Mouse (Mus musculus): Measurements from ENCODE around the gene Rnf224.

Rnf224 gene

GRCm38 (mm10) chr2:25195211-25196156 is 41.1 kb downstream of the Rnf224 start:
- DNase-seq (ENCODE audit: low read depth, low spot score) = peak; percentile 71

DNA sequence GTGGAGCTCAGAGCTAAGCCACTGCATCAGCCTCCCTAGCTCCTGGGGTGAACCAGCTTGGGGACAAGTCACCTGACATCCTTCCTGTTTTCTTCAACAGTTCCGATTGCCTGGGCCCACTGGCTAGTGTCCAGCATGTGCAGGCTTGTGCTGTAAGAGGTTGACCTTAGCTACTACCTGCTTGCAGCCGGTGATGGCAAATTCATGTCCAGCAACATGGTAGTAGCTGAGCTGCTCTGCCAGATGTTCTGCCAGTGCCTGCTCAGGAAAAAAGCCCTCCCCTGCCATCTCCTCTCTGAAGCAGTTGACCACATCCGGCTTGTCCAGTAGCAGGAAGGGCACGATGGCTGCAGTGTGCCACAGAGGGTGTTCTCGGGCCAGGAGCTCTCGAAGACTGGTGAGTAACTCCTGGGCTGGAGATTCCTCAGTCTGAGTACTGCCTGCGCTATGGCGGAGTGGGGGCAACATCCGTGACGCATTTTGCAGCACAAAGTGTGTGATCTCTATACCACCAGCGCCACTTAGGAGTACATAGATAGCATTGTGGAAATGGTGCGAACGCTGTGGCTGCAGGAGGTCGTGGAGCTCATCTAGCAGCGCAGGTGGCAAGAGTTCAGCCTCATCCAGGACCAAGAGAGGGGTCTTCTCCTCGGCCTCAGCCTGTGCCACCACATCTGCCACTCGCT is 42.0 kb downstream of the Rnf224 start:
- no peak for DNase-seq (ENCODE audit: low read depth, low spot score)

GRCm38 (mm10) chr2:25194006-25194405 is 42.6 kb downstream of the Rnf224 start:
- DNase-seq (ENCODE audit: low read depth, low spot score) = no peak

DNA sequence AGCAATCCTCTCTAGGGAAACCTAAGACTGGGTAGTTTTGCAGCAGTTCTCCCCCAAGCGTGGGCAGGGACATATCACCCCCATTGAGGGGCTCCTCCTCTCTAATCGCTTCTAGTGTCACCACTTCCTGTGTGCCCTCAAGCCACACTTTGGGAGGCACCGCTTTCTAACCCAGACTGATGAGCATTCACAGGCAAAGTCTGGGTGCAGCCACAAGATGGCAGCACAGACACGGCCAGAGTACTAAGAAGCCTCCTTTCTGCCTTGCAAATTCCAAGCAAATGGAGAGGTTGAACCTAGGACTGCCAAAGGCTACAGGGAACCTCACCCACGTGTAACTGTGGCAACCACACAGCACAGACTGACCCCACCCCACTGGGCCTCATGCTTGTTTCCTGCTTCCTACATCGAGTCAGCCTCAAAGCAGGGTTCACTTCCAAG is 43.2 kb downstream of the Rnf224 start:
- peak; percentile 97 for DNase-seq (ENCODE audit: low read depth, low spot score)

DNA sequence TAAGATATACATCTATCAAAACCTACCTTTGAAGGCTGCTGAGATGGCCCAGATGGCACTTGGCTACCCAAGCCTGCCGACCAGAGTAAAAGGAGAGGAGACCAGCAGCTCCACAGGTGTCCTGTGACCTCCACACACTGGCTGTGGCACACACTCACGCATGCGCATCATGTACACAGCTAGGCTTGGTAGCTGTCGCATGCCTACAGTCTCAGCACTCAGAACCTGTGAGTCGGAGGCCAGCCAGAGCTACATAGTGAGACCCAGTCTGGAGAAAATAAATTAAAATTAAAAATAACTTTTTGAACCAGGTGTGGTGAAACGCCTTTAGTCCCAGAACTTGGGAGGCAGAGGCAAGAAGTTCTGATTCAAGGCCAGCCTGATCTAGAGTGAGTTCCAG is 48.7 kb downstream of the Rnf224 start:
- no peak for DNase-seq (ENCODE audit: low read depth, low spot score)

GRCm38 (mm10) chr2:25186575-25186930 is 50.0 kb downstream of the Rnf224 start:
- DNase-seq (ENCODE audit: low read depth, low spot score) = no peak

DNA sequence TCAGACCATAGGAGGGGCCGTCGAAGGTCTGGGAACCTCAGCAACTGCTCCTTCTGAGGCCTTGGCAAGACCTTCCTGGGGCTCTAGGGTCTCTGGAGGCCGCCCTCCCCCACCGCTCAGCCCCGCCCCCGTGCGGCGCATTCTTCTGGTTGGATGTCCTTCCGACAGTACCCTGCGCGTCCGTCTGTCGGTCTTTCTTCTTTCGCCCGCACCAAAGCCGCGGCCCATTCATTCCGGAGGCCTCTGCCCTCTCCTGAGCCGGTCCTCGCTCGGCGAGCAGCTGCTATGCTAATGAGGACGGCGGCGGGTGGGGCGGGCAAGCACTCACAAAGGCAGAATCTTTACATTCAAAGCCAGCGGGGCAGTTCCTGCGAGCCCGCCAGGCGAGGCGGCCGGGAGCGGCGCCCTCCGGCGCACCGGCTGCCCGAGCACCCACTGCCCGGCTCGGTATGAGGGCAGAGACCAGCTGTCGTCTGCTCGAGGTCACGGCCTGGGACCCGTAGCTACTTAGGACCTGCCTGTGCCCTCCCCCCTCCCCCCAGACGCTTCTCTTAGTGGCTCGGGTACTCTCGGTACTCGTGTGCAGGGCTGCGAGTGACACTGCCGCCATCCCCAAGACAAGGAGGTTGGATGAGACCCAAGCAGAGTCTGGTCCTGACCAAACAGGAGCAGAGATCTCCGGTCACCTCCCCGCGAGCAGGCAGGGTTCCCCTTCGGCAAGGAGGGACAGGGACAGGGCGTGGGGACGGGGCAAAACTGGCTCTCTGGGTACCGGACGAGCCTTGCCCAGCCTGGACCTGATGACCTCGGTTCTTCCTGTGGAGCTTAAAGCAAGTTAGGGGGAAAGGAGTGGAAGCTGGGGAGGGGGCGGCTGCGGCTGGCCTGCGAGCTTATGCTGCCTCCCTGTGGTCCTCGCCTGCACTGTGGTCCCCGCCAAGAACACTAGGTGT is 50.7 kb downstream of the Rnf224 start:
- DNase-seq (ENCODE audit: low read depth, low spot score) = peak; percentile 88

DNA sequence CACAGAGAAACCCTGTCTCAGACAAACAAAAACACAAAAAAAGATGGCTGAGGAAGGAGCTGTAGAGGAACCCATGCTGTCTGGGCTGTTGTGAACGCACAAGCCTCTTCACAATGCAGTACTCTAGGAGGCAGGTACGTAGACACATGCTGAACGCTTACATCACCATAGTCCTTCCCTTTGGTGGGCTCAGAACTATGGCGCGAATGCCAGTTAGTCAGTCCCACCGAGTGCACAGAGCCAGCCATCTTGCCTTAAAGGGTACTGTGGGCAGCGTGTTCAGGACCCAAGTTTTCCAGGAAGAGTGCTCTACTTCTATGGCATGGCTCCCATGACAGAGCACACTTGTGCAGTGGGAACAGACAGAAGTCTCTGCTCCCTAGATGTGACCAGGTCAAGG is 52.1 kb downstream of the Rnf224 start:
- no peak for DNase-seq (ENCODE audit: low read depth, low spot score)

Data from ZHBTc4 (cell line).